Mouse (Mus musculus) CH12F3 (cell line): ENCODE measurements around the gene Gpx6.

Experiments used
- in situ Hi-C: fragments of 300-500 bp; cut with MboI; formaldehyde crosslinking; loops from 2 replicates; pipeline ENCODE4 v1.14.3; 2020; ENCODE audit warnings: low sequenced_read_pairs

Gene Gpx6

GRCm38 (mm10) chr13:21311926-21312325 is at the start of gene Gpx6:
TSS of gene Gpx6 (plus strand) at chr13:21312125.
- in situ Hi-C loops: no loop called here

- in situ Hi-C loops: no loop called here
Measured at GRCm38 (mm10) chr13:21262787-21263461, 49.0 kb upstream of the Gpx6 start.

- in situ Hi-C loops: no loop called here
Measured at GRCm38 (mm10) chr13:21263910-21264309, 48.0 kb upstream of the Gpx6 start.

GRCm38 (mm10) chr13:21264366-21264765 is 47.6 kb upstream of the Gpx6 start:
- in situ Hi-C loops: no loop called here

- in situ Hi-C loops: no loop called here
Measured at GRCm38 (mm10) chr13:21265736-21266135, 46.2 kb upstream of the Gpx6 start.

GRCm38 (mm10) chr13:21267541-21267940 is 44.4 kb upstream of the Gpx6 start:
- in situ Hi-C loops: no loop called here

GRCm38 (mm10) chr13:21268262-21268661 is 43.7 kb upstream of the Gpx6 start:
- in situ Hi-C loops: no loop called here

- in situ Hi-C loops: no loop called here
Measured at GRCm38 (mm10) chr13:21275021-21275814, 36.7 kb upstream of the Gpx6 start.

GRCm38 (mm10) chr13:21275815-21276550 is 35.9 kb upstream of the Gpx6 start:
- in situ Hi-C loops: no loop called here

GRCm38 (mm10) chr13:21276551-21276950 is 35.4 kb upstream of the Gpx6 start:
- in situ Hi-C loops: no loop called here

GRCm38 (mm10) chr13:21279076-21279475 is 32.8 kb upstream of the Gpx6 start:
- in situ Hi-C loops: no loop called here

- in situ Hi-C loops: no loop called here
Measured at GRCm38 (mm10) chr13:21279559-21279958, 32.4 kb upstream of the Gpx6 start.

- in situ Hi-C loops: no loop called here
Measured at GRCm38 (mm10) chr13:21292631-21293030, 19.3 kb upstream of the Gpx6 start, which contains the start of gene Gpx5. TSS of gene Gpx5 (minus strand) at chr13:21292731.

GRCm38 (mm10) chr13:21298557-21298956 is 13.4 kb upstream of the Gpx6 start:
- in situ Hi-C loops: no loop called here

- in situ Hi-C loops: no loop called here
Measured at GRCm38 (mm10) chr13:21304483-21305066, 7.3 kb upstream of the Gpx6 start.

GRCm38 (mm10) chr13:21309788-21310187 is 2.1 kb upstream of the Gpx6 start:
- in situ Hi-C loops: no loop called here

- in situ Hi-C loops: no loop called here
Measured at GRCm38 (mm10) chr13:21312854-21313253, 929 bp downstream of the Gpx6 start.

- in situ Hi-C loops: no loop called here
Measured at GRCm38 (mm10) chr13:21313903-21314302, 2.0 kb downstream of the Gpx6 start.

- in situ Hi-C loops: no loop called here
Measured at GRCm38 (mm10) chr13:21320262-21320661, 8.3 kb downstream of the Gpx6 start.

GRCm38 (mm10) chr13:21321890-21322494 is 10.1 kb downstream of the Gpx6 start:
- in situ Hi-C loops: no loop called here
